Comparison of ENCODE assay signal across 28 mouse cellular contexts in genomic region chr6:143119325-143119724, GRCm38 (mm10).
"Had no signal": no experiment of that assay in that cellular context is flagged by ENCODE, and none has a peak within 500 bp of the region (broad histone marks: within the 10 kb centered on the region; RNA-seq: fewer than 3 reads in every experiment).

No protein-coding gene starts in this region.

- H3K9ac ChIP-seq: embryonic facial prominence, embryonic 12.5 days; embryonic facial prominence, embryonic 13.5 days; embryonic facial prominence, embryonic 15.5 days; forebrain, embryonic 12.5 days; forebrain, embryonic 13.5 days; forebrain, embryonic 15.5 days; forebrain, postnatal 0 days had no signal

- H3K4me1 ChIP-seq: embryonic facial prominence, embryonic 12.5 days; embryonic facial prominence, embryonic 13.5 days; forebrain, embryonic 12.5 days; forebrain, embryonic 13.5 days; forebrain, embryonic 15.5 days had no signal

- H3K4me3 ChIP-seq: embryonic facial prominence, embryonic 10.5 days; embryonic facial prominence, embryonic 12.5 days; embryonic facial prominence, embryonic 13.5 days; embryonic facial prominence, embryonic 15.5 days; erythroblast, embryonic 14.5 days; forebrain, embryonic 10.5 days; forebrain, embryonic 12.5 days; forebrain, embryonic 13.5 days; forebrain, embryonic 15.5 days; gastrocnemius, adult 2 months; heart, adult 2 months had no signal

- H3K4me2 ChIP-seq: embryonic facial prominence, embryonic 12.5 days; embryonic facial prominence, embryonic 13.5 days; embryonic facial prominence, embryonic 15.5 days; forebrain, embryonic 12.5 days; forebrain, embryonic 13.5 days; forebrain, embryonic 15.5 days had no signal

- H3K27me3 ChIP-seq: embryonic facial prominence, embryonic 12.5 days; embryonic facial prominence, embryonic 13.5 days; embryonic facial prominence, embryonic 15.5 days; forebrain, embryonic 12.5 days; forebrain, embryonic 13.5 days; forebrain, embryonic 15.5 days had no signal

- H3K36me3 ChIP-seq: embryonic facial prominence, embryonic 10.5 days; embryonic facial prominence, embryonic 12.5 days; embryonic facial prominence, embryonic 13.5 days; embryonic facial prominence, embryonic 15.5 days; forebrain, embryonic 10.5 days; forebrain, embryonic 12.5 days; forebrain, embryonic 15.5 days had no signal

- ATAC-seq: forebrain, embryonic 13.5 days; forebrain, embryonic 14.5 days; forebrain, embryonic 15.5 days; forebrain, embryonic 16.5 days; forebrain, postnatal 0 days had no signal

- DNase-seq: cerebellum, adult 8-10 months; cerebellum, adult 9-10 months; cerebellum, adult 9-11 months; cerebellum, postnatal 10 days; cerebellum, postnatal 14 days; cerebellum, postnatal 25 days; cerebellum, postnatal 36 days; embryo, embryonic 11 days; forebrain, postnatal 0 days; gastrocnemius, adult 2 months; gastrocnemius, postnatal 10 days; gastrocnemius, postnatal 14 days; gastrocnemius, postnatal 25 days; gastrocnemius, postnatal 36 days; heart, adult 11 months; heart, adult 18-20 months; heart, adult 2 months had no signal

- H3K27ac ChIP-seq: embryonic facial prominence, embryonic 10.5 days; embryonic facial prominence, embryonic 12.5 days; embryonic facial prominence, embryonic 13.5 days; embryonic facial prominence, embryonic 15.5 days; forebrain, embryonic 10.5 days; forebrain, embryonic 12.5 days; forebrain, embryonic 13.5 days; forebrain, embryonic 15.5 days; gastrocnemius, adult 2 months; heart, adult 2 months had no signal

- H3K9me3 ChIP-seq: embryonic facial prominence, embryonic 12.5 days; embryonic facial prominence, embryonic 13.5 days; embryonic facial prominence, embryonic 15.5 days; forebrain, embryonic 12.5 days; forebrain, embryonic 15.5 days had no signal
